Mouse (Mus musculus) left cerebral cortex, postnatal 10 days (tissue): ENCODE results near the gene Fgf3. TPM values are rescaled to one million over a fixed set of nuclear protein-coding genes. Genes with fewer than 3 reads are reported as not detected.
"Not testable (repeated sequence)": the region's sequence is repeated elsewhere in the genome, so short reads cannot be mapped to it uniquely, and the experiment has no call there.

ENCODE experiments used
- DNase-seq, 2 experiments: peaks; one replicate each; pipeline ENCODE4 v3.0.0; 2021 to 2022; ENCODE audit warnings: low spot score in 2 of 2, mixed read lengths in 1 of 2; ENCODE audit errors: extremely low spot score in 1 of 2
- intact Hi-C: fragments of 180-260 bp; cut with DNase I; formaldehyde crosslinking; loops from one replicate; pipeline ENCODE4 v1.15.1; 2025
- total RNA-seq, 2 experiments: library from RNA; stranded (reverse); gene quantifications; 2 replicates each; pipeline ENCODE4 v1.2.3; 2021

The Fgf3 gene
- total RNA-seq, 2 experiments from 2014 or later, result 0.24 TPM; not detected in 1

- not testable (repeated sequence) for DNase-seq
- intact Hi-C loops, result loop anchor here (5.0 kb wide), 2 partner anchors 48 to 303 kb away; no protein-coding TSS in a partner anchor
These were observed 52.8 kb downstream of the Fgf3 start for GRCm38 (mm10) chr7:144890661-144891060.

GRCm38 (mm10) chr7:144891863-144892262, 54.0 kb downstream of the Fgf3 start:
- intact Hi-C loops, result loop anchor here (5.0 kb wide), 2 partner anchors 50 to 305 kb away; no protein-coding TSS in a partner anchor
- DNase-seq, result no peak

GRCm38 (mm10) chr7:144892322-144892721, 54.4 kb downstream of the Fgf3 start:
- no peak for DNase-seq
- intact Hi-C loops, result loop anchor here (5.0 kb wide), 2 partner anchors 50 to 305 kb away; no protein-coding TSS in a partner anchor

Other genes with a start within 250 kb of the Fgf3 start
- 1 to 10 TPM; 3.0 to 4.8 TPM for gene Ano1, start 86.1 kb upstream of the Fgf3 start, total RNA-seq
- gene Fgf4, start 9.3 kb downstream of the Fgf3 start, total RNA-seq, result not detected
- not detected for gene Fgf15, start 58.4 kb downstream of the Fgf3 start, total RNA-seq
- gene LTO1, start 77.0 kb downstream of the Fgf3 start, total RNA-seq, result 10 to 100 TPM; 25.0 to 28.4 TPM
- gene Ccnd1, start 101.8 kb downstream of the Fgf3 start, total RNA-seq, result 10 to 100 TPM; 28.1 to 37.0 TPM